Mouse (Mus musculus) limb, embryonic 14.5 days (tissue): ENCODE data around the gene Retreg1. TPM values are rescaled to one million over a fixed set of nuclear protein-coding genes. Genes with fewer than 3 reads are reported as not detected.

Experiments
- ATAC-seq: fragments of 200-750 bp; cut with Nextera tagmentation; 2 replicates; pipeline ENCODE4 v1.8.0; 2017; ENCODE audit warnings: low read depth, moderate number of reproducible peaks, moderate TSS enrichment; ENCODE audit not compliant: low FRiP score
- DNase-seq: peaks from one replicate; pipeline ENCODE4 v3.0.0-alpha.2; 2015; ENCODE audit warnings: low spot score
- H3K27ac ChIP-seq: fragments of 300-500 bp; sonication (generic); replicated peaks from 2 replicates; pipeline ENCODE4 v1.5.1; 2014; ENCODE audit warnings: low read depth, mild to moderate bottlenecking, low read length, moderate library complexity, mixed read lengths
- H3K27me3 ChIP-seq: fragments of 300-500 bp; sonication (generic); 2 replicates; pipeline ENCODE4 v1.6.1; 2014; ENCODE audit warnings: low read length, mixed read lengths; ENCODE audit not compliant: control insufficient read depth, insufficient read depth
- H3K36me3 ChIP-seq: fragments of 300-500 bp; sonication (generic); 2 replicates; pipeline ENCODE4 v1.6.1; 2014; ENCODE audit warnings: mild to moderate bottlenecking, low read length, moderate library complexity, mixed read lengths; ENCODE audit not compliant: control insufficient read depth, insufficient read depth
- H3K4me1 ChIP-seq: fragments of 300-500 bp; sonication (generic); 2 replicates; pipeline ENCODE4 v1.6.1; 2014; ENCODE audit warnings: antibody characterized with exemption, low read length, mixed read lengths; ENCODE audit not compliant: control insufficient read depth, insufficient read depth
- H3K4me2 ChIP-seq: fragments of 300-500 bp; sonication (generic); replicated peaks from 2 replicates; pipeline ENCODE4 v1.6.1; 2014; ENCODE audit warnings: low read depth, mild to moderate bottlenecking, low read length, moderate library complexity; ENCODE audit not compliant: severe bottlenecking
- H3K4me3 ChIP-seq: fragments of 300-500 bp; sonication (generic); replicated peaks from 2 replicates; pipeline ENCODE4 v1.5.1; 2014; ENCODE audit warnings: low read length
- H3K9ac ChIP-seq: fragments of 300-500 bp; sonication (generic); 2 replicates; pipeline ENCODE4 v1.6.1; 2014; ENCODE audit warnings: mild to moderate bottlenecking, low read depth, low read length, moderate library complexity; ENCODE audit not compliant: severe bottlenecking
- H3K9me3 ChIP-seq: fragments of 300-500 bp; sonication (generic); 2 replicates; pipeline ENCODE4 v1.6.1; 2016; ENCODE audit warnings: low read length; ENCODE audit not compliant: control insufficient read depth
- POLR2A ChIP-seq: fragments of 200-500 bp; IDR thresholded peaks from 2 replicates; pipeline ENCODE4 v1.8.0; 2012; ENCODE audit warnings: inconsistent platforms, mild to moderate bottlenecking, moderate library complexity, borderline replicate concordance; ENCODE audit not compliant: insufficient read depth, insufficient read length; ENCODE audit errors: extremely low read depth
- WGBS: fragments of 180-500 bp; shearing (Covaris S2); extraction: QIAGEN DNeasy Blood & Tissue Kit; methylation state at CpG from one replicate; pipeline ENCODE4 v1.1.7; 2014; 5-methylcytosine and 5-hydroxymethylcytosine counted together
- polyA plus RNA-seq, 2 experiments: library from polyadenylated mRNA; depleted of rRNA in 1 of 2; stranded (reverse) in 1 of 2; unstranded in 1 of 2; fragments of >200 nt; fragmentation: Nextera tagmentation in 1 of 2; extraction: Ambion mirVana in 1 of 2; gene quantifications; 2 replicates each; pipeline versions ENCODE4 v1.2.1 to v1.2.3; 2012 to 2014

Gene Retreg1
- polyA plus RNA-seq, 2 experiments: 2.5 to 4.4 TPM

DNA sequence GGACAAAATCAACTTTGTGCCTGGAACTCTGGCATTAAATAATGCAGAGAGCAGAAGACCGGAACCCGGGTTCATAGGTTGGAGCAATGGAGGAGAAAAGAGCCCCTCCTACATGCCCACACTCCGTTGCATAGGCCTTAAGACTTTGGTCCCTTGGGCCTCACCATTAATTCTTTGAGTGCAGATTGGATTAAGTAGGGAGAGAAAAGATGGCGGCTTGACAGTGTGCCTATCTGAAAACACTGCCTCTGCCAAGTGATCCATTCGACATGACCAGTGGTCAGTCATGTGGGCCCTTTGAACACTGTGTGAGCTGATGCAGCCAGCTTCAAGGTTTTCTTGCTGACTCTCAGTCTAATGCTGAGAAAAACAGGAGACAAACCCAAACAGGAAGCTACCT, 87.7 kb downstream of the Retreg1 start:
- Histone ChIP-seq H3K9me3 (no peaks in the 10 kb centered on the region), H3K4me3 (no peak overlapping the region), H3K4me1 (no peaks in the 10 kb centered on the region; the same call in none of the 2 replicates), H3K27me3 (no peaks in the 10 kb centered on the region), H3K27ac (no peak overlapping the region), H3K4me2 (no peak overlapping the region), H3K36me3 (no peaks in the 10 kb centered on the region), H3K9ac (no peak overlapping the region)
- TF ChIP-seq POLR2A: no peak
- 95% methylated on average over 5 of the region's 5 CpGs for WGBS
- ATAC-seq (no peak), DNase-seq (no peak)

- DNase-seq: no peak
- 90% methylated on average over 9 of the region's 9 CpGs for WGBS
Measured at GRCm38 (mm10) chr15:25932497-25932896, 89.5 kb downstream of the Retreg1 start.

DNA sequence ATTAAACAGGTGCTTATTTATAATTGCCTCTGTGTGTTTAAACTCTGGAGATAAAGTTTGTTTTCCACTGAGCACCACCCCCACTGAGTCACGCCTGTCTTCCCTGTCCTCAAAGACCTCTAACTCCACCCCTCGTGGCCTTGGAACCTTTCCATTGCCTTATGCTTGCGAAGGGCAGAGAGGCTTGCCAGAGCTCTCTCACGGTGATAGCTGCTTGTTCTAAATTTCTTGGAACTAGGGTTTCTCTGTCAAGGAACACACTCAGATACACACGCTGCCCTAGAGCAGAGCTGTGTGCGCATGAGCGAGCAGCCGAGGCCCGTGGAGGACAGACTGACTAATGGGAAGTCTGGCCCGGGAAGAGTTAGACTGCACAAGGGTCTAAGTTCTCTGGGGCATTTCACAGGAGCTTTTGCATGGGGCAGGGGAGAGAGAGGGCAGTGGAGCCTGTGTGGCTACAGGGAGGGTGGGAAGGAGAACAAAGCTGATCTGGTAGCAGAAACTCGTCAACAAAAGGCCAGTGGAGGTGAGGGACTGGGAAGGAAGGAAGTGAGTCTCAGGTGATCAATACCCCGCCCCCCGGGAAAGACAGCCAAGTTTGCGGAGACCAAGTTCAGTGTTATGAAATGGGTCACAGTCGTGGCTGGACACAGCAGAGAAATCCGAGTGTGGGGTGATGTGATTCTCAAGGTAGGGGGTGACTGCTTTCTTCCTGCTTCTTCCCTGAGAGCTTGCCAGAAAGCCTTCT, 90.1 kb downstream of the Retreg1 start:
- Histone ChIP-seq H3K9ac (no peak overlapping the region), H3K4me2 (no peak overlapping the region), H3K9me3 (no peaks in the 10 kb centered on the region), H3K27me3 (no peaks in the 10 kb centered on the region), H3K4me3 (no peak overlapping the region), H3K27ac (no peak overlapping the region), H3K4me1 (no peaks in the 10 kb centered on the region; the same call in none of the 2 replicates), H3K36me3 (no peaks in the 10 kb centered on the region)
- TF ChIP-seq POLR2A: no peak
- DNase-seq (no peak), ATAC-seq (no peak)
- WGBS: 66% methylated on average over 16 of the region's 16 CpGs

More at GRCm38 (mm10) chr15:25932497-25932896, 89.5 kb downstream of the Retreg1 start:
- no peaks in the 10 kb centered on the region for H3K36me3 ChIP-seq
- no peaks in the 10 kb centered on the region; the same call in none of the 2 replicates for H3K4me1 ChIP-seq
- no peak overlapping the region for H3K27ac ChIP-seq
- H3K27me3 ChIP-seq: no peaks in the 10 kb centered on the region
- H3K4me2 ChIP-seq: no peak overlapping the region
- H3K9me3 ChIP-seq: no peaks in the 10 kb centered on the region
- no peak for TF ChIP-seq POLR2A
- no peak for ATAC-seq
- no peak overlapping the region for H3K9ac ChIP-seq
- H3K4me3 ChIP-seq: no peak overlapping the region

- no peak overlapping the region for H3K4me2 ChIP-seq
- no peak overlapping the region for H3K4me3 ChIP-seq
- ATAC-seq (no peak), DNase-seq (no peak)
- no peak overlapping the region for H3K27ac ChIP-seq
- no peak for TF ChIP-seq POLR2A
- no peak overlapping the region for H3K9ac ChIP-seq
- H3K27me3 ChIP-seq: no peaks in the 10 kb centered on the region
- H3K4me1 ChIP-seq: no peaks in the 10 kb centered on the region; the same call in none of the 2 replicates
- WGBS: 55% methylated on average over 7 of the region's 7 CpGs
- H3K9me3 ChIP-seq: no peaks in the 10 kb centered on the region
- no peaks in the 10 kb centered on the region for H3K36me3 ChIP-seq
Measured at GRCm38 (mm10) chr15:25933685-25934108, 90.7 kb downstream of the Retreg1 start.

DNA sequence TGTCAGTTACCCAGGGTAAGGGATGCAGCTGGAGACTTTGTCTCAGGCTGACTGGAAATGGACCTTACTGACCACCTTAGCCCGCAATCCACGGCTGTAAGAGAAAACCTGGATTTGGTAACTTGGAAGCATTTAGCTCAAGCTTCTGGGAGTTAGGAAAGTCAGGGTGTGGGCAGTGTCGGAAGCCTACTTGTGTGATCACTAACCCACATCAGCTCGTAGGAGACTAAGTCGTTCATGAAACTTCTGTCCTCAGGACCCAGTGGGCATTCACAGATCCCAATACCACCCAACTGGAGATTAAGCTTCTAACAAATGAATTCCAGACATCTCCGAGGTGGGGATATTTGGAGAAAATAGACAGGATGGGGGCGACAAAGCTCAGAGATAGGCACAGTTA, 91.4 kb downstream of the Retreg1 start:
- no peaks in the 10 kb centered on the region; the same call in none of the 2 replicates for H3K4me1 ChIP-seq
- no peak overlapping the region for H3K4me2 ChIP-seq
- no peak overlapping the region for H3K4me3 ChIP-seq
- 78% methylated on average over 7 of the region's 7 CpGs for WGBS
- no peak overlapping the region for H3K9ac ChIP-seq
- H3K27me3 ChIP-seq: no peaks in the 10 kb centered on the region
- H3K9me3 ChIP-seq: no peaks in the 10 kb centered on the region
- DNase-seq: no peak
- no peak for ATAC-seq
- no peak overlapping the region for H3K27ac ChIP-seq
- TF ChIP-seq POLR2A: no peak
- no peaks in the 10 kb centered on the region for H3K36me3 ChIP-seq
